Mouse (Mus musculus) thymus, postnatal 4 days (tissue): ENCODE results near the gene Specc1l.
A peak's percentile ranks its signal among the peaks of the same experiment; 100 is the strongest.

Source experiments
- DNase-seq: peaks from one replicate; pipeline ENCODE4 v3.0.0; 2021

Gene Specc1l

GRCm38 (mm10) chr10:75224630-75225029 lies 12.8 kb downstream of the Specc1l start:
- no peak for DNase-seq

DNA sequence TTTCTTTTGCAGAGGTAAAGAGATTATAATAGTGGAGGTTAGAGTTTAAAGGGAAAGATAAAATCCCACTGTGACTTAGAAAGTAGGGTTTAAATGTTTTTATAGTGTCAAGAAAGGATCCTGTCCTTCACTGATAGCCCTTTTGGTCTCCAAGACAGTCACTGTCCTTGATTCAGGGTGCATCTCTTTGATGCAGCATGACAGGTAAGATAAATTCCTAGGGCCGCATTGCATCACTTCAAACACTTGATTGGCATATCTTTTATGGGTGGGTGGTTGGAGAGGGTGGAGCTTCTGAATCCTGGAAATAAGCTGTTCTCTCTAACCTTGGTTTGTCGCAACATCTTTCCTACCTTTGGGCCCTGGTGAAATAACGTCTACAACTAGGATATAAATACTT lies 15.5 kb downstream of the Specc1l start:
- DNase-seq: no peak

- no peak for DNase-seq
Observed at GRCm38 (mm10) chr10:75230572-75230971, 18.7 kb downstream of the Specc1l start.

DNA sequence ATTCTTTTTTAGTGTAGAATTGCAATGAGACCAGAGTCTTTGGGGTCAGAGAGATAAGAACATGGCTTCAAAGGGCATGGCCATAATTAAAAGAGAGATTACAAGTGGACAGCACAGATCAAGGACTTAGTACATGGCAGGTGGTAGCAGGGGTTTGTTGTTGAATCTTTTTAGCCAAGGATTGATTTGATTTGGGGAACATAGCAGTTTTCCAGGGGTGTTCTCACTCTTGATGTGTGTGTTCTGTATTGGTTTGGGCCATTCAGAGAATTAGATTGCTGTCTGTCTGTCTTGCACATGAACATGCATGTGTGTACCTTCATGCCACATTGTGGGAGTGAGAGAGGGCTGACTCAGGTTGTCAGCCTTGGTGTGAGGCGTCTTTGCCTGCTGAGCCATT lies 20.0 kb downstream of the Specc1l start:
- DNase-seq: no peak

GRCm38 (mm10) chr10:75232612-75233155 lies 20.8 kb downstream of the Specc1l start:
- DNase-seq: no peak

GRCm38 (mm10) chr10:75233489-75233888 lies 21.6 kb downstream of the Specc1l start:
- DNase-seq: no peak

- no peak for DNase-seq
Observed at GRCm38 (mm10) chr10:75235726-75236125, 23.9 kb downstream of the Specc1l start.

GRCm38 (mm10) chr10:75236156-75236555 lies 24.3 kb downstream of the Specc1l start:
- DNase-seq: no peak

GRCm38 (mm10) chr10:75237166-75237565 lies 25.3 kb downstream of the Specc1l start:
- no peak for DNase-seq

DNA sequence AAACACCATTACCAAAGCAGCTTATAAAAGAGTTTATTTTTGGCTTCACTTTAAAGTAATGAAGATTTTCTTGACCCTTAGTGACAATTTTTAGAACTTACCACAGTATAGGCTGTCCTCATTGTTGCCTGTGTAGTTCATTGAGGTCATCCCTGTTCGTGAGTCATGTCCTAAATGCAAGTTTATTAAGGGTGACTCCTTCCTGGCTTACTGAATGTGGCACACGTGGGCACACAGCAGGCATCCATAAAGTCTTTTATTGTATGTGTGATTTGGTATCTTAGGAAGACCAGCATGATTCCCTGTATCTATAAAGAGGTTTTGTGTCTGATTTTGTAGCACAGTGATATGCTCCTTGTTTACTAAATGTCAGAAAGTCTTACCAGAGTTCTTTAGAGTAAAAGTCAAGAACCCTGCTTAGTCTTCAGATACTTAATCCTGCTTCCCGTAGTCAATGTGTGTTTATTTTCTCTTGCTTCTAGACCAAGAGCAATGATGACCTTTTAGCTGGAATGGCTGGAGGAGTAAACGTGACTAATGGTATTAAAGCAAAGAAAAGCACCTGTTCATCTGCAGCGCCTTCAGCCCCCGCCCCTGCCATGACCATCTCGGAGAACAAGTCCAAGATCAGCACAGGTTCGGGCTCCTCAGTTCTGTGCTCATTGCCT lies 28.8 kb downstream of the Specc1l start:
- DNase-seq: no peak

DNA sequence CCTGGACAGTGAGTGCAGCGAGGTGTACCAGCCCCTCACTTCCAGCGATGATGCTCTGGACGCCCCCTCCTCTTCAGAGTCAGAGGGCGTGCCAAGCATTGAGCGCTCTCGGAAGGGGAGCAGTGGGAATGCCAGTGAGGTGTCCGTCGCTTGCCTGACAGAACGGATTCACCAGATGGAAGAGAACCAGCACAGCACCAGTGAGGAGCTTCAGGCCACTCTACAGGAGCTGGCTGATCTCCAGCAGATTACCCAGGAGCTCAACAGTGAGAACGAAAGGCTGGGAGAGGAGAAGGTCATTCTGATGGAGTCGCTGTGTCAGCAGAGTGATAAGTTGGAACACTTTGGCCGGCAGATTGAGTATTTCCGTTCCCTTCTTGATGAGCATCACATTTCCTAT lies 33.9 kb downstream of the Specc1l start:
- no peak for DNase-seq

GRCm38 (mm10) chr10:75246331-75246730 lies 34.5 kb downstream of the Specc1l start:
- DNase-seq: no peak

GRCm38 (mm10) chr10:75251011-75251410 lies 39.1 kb downstream of the Specc1l start:
- DNase-seq: no peak

- DNase-seq: no peak
Observed at GRCm38 (mm10) chr10:75252301-75253022, 40.6 kb downstream of the Specc1l start.

- peak; percentile 22 for DNase-seq
Observed at GRCm38 (mm10) chr10:75255091-75255490, 43.2 kb downstream of the Specc1l start.

GRCm38 (mm10) chr10:75257401-75257800 lies 45.5 kb downstream of the Specc1l start:
- no peak for DNase-seq

GRCm38 (mm10) chr10:75258241-75258640 lies 46.4 kb downstream of the Specc1l start:
- DNase-seq: no peak

DNA sequence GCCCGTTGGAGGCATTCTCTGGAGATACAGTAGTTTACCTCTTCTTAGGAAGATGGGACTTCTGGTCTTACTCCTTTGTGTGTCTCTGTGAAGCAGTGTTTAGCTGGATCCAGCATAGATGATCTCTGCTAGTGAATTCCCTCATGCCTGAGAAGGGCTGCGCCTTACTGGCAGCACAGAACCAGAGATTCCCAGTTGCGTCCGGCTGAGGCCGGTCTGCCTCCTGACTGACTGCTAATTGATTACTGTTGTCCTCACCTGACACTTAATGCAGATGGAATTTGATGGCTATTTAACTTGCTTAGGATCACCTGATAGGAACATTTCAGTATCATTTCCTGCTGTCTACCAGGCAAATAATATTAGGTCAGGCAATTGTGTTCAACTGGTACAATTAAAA lies 49.4 kb downstream of the Specc1l start:
- no peak for DNase-seq

- DNase-seq: no peak
Observed at GRCm38 (mm10) chr10:75264993-75265555, 53.2 kb downstream of the Specc1l start.

GRCm38 (mm10) chr10:75273020-75273419 lies 61.1 kb downstream of the Specc1l start:
- DNase-seq: no peak

DNA sequence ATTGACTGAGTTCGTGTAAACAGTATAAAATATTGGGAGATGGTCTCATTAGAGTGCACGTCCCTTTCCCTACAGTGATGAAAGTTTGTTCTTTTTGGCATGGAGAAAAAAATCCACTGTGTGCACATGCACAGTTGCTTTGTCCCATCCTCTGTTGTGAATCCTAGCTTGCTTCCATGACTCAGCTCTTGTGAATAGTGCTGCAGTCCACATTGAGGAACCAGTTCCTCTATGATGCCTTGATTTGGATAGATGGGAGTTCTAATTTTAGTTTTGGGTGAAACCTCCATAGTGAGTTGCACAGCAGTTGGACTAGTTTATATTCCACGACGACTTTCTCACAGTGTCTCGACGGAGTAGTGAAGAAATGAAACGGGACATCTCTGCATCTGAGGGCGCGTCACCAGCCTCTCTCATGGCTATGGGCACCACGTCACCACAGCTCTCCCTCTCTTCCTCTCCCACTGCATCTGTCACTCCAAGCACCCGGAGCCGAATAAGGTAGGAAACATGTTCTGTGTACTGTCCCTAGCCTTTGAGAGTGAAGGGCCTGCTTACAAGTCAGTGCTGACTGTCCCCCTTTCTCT lies 64.6 kb downstream of the Specc1l start:
- no peak for DNase-seq

- peak; percentile 58 for DNase-seq
Observed at GRCm38 (mm10) chr10:75277501-75277900, 65.6 kb downstream of the Specc1l start.

DNA sequence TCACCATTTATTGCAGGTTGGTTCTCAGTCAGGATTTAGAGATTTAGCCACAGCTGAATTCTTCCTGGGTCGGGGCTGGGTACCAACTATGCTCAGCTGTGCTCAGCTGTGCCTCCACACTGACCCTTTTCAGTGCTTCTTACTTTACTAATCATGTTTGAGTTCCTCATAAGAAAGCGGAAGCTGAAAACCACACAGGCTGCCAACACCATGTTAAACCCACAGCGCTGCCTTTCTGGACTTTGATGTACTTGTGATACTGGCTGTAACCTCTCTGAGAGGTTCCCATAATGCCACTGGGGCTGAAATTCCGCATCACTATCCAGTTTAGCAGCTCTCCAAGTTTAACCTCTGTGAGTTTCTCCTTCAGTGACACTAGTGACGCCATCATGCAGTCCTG lies 70.8 kb downstream of the Specc1l start:
- DNase-seq: peak; percentile 39

DNA sequence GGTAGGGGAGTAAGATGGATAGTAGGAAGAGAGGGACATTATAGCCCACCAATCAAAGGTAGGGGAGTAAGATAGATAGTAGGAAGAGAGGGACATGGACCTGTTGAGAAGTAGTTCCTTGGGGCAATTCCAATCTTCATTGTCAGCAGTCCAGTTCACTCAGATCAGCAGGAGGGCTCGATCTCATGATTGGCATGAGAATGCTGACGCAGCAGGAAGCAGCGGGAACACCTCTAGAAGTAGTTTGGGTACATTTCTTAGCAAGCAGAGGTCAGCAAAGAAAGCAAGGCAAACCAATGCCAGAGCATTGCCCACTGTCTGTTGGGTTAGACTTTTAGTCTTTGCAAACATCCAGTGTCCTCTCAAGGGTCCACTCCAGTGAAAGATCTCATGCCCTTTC lies 71.9 kb downstream of the Specc1l start:
- no peak for DNase-seq
